Mouse (Mus musculus) left cerebral cortex, postnatal 25 days (tissue): ENCODE measurements around the gene Setd4. TPM values are rescaled to one million over a fixed set of nuclear protein-coding genes. Genes with fewer than 3 reads are reported as not detected.

Experiments
- DNase-seq, 2 experiments: peaks; one replicate each; pipeline ENCODE4 v3.0.0; 2022; ENCODE audit warnings: low spot score in 2 of 2, mixed read lengths in 1 of 2
- intact Hi-C: fragments of 180-260 bp; cut with DNase I; formaldehyde crosslinking; loops from one replicate; pipeline ENCODE4 v1.15.1; 2025
- total RNA-seq, 2 experiments: library from RNA; stranded (reverse); gene quantifications; 2 replicates each; pipeline ENCODE4 v1.2.3; 2021

Setd4 gene
- total RNA-seq, 2 experiments from 2014 or later: 9.5 to 10.9 TPM

DNA sequence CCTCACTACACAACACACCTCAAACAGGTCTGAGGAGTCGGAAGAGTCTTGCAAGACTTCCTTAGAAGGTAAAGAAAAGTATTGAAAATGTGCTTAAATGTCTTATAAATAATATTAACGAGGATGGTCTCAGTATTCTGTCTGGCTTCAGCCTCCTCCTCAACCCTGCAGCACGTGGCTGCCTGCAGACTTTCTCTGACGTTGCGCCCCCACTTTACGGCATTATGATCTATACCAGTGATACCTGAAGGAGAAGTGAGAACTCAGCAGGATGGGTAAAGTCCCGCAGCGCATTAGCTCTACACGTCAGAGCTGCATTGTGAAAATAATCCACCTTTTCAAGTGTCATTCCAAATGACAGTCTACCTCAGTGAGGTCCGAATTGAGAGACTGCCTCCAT is 9.4 kb downstream of the Setd4 start:
- DNase-seq: no peak
- intact Hi-C loops: no loop called here

DNA sequence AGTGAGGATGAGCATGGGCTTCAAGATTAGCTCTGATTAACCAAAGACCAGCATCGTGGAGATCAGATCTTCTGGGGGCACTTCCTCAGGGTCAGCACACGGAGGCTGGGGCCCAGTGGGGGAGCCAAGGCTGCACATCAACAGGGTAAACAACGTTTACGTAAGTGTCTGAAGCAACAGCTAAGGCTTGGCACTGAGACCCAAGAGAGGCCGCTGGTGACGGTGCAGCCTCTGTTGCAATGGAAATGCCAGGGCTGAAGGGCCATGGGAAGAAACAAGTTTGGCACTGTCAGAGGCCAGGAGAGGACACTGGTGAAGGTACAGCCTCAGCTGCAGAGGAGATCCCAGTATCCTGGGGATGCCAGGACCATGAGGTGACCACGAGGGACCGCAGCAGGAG is 10.5 kb downstream of the Setd4 start:
- DNase-seq: no peak
- intact Hi-C loops: no loop called here

DNA sequence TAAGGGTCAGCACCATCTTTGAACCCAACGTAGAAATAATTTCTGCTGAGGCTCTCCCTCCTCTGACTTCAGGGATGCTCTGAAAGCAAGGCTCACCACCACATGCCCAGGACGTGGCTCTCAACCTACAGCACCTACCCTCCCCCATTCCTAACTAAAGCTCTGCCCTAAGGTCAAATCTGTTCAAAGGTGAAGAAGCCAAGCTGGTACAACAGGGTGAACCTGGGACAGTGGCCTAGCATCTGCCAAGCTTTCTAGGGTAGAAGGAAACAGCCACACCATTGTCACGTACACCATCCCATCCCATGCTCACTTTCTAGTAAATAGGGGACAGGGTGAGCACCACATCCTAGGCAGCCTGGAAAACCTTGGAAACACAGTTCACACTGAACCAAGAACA is 11.2 kb downstream of the Setd4 start:
- DNase-seq: no peak
- intact Hi-C loops: no loop called here

DNA sequence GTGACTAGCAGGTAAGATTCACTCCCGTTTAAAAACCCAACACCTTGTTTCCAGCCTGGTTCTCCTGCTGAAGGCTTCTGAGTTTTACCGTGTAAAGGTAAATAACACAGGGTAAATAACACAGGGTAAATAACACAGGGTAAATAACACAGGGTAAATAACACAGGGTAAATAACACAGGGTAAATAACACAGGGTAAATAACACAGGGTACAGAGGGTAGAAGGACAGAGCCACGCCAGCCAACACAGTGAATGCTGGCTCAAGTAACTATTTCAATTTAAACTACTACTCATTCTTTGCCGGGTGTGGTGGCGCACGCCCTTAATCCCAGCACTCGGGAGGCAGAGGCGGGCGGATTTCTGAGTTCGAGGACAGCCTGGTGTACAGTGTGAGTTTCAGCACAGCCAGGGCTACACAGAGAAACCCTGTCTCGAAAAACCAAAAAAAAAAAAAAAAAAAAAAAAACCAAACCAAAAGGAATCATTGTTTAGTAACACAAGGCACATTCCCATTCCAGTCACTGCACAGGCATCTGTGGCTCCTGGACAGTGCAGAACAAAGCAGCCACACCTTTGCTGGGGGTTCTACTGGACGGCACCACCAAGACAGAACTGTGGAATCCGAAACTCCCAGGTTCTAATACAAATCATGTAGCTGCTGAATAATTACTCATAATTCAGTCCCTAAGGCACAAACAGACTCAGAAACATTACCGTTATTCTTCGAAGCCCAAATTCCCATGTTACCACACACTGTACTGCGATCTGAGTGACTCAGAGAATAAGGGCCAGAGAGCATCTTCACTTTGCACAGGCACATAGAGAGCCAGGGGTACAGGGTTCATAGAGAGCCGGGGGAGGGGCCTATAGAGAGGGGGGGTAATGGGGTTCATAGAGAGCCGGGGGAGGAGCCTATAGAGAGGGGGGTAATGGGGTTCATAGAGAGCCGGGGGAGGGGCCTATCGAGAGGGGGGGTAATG is 12.1 kb downstream of the Setd4 start:
- DNase-seq: no peak

DNA sequence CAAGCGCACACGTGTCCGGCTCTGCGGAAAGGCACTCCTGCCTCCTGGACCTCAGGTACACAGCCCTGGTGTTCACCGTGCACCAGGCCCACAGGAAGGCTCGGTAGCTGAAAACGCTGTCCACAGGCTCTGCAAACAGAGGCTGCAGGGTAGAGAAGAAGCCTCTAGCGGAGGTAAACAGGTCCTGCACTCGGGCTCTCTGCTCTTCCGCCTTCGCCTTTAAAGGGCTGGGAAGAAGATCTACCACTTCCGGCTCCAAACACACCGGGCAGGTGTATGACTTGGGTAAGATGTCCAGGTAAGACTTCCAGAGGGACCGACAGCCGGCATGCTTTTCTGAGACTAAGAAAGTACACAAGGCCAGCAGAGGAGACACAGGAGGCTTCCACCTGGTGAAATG is 12.9 kb downstream of the Setd4 start:
- DNase-seq: no peak
- intact Hi-C loops: no loop called here

More for the DNA sequence above, 12.1 kb downstream of the Setd4 start:
- intact Hi-C loops: no loop called here

DNA sequence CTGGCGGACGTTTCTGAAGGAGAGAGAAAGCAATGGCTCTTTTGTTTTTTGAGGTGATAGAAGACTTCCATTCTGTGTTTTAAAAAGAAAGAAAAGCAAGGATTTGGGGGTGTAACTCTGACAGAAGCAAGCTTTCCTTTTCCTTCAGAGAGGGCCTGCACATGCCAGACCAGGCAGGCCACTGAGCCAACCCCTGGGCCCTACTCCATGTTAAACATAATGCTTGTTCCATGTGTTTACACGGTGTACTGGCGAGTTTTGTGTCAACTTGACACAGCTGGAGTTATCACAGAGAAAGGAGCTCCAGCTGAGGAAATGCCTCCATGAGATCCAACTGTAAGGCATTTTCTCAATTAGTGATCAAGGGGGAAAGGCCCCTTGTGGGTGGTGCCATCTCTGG is 15.6 kb downstream of the Setd4 start:
- DNase-seq: no peak
- intact Hi-C loops: no loop called here

DNA sequence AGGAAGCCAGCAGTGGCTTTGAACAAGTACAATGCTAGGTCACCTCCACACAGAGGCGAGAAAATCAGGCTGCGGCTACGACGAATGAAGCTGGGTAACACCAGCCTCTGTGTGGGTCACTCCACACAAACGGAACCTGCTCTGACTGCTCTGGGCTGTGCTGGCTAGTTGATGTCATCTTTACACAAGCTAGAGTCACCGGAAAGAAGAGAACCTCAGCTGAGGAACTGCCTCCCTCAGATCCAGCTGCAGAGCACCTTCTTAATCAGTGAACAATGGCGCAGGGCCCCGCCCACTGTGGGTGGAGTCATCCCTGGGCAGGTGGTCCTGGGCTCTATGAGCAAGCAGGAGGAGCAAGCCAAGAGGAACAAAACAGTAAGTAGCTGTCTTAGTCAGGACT is 17.5 kb downstream of the Setd4 start:
- intact Hi-C loops: no loop called here
- DNase-seq: no peak

DNA sequence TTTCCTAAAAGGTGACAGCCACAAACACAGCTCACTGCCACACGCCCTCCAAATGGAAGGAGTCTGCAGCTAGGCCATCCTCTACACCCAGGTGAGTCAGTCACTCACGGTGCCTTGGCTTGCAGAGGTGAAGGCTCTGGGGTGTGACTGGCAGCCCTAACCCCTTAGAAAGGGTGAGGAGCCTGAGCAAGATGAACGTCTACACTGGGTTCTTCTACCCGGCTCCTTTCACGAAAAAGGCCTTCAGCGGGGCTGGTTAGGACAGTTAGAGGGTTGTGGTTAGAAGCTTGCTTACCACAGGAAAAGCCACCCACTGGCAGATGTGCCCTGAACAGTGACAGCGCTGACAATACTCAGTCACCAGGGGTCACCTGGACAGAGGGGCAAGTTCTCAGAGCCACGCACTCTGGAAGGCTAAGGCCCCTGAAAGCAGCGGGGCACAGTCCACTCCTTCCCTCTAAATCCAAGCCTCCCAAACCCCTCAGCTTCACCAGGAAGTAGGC is 18.1 kb downstream of the Setd4 start:
- intact Hi-C loops: no loop called here
- DNase-seq: no peak

DNA sequence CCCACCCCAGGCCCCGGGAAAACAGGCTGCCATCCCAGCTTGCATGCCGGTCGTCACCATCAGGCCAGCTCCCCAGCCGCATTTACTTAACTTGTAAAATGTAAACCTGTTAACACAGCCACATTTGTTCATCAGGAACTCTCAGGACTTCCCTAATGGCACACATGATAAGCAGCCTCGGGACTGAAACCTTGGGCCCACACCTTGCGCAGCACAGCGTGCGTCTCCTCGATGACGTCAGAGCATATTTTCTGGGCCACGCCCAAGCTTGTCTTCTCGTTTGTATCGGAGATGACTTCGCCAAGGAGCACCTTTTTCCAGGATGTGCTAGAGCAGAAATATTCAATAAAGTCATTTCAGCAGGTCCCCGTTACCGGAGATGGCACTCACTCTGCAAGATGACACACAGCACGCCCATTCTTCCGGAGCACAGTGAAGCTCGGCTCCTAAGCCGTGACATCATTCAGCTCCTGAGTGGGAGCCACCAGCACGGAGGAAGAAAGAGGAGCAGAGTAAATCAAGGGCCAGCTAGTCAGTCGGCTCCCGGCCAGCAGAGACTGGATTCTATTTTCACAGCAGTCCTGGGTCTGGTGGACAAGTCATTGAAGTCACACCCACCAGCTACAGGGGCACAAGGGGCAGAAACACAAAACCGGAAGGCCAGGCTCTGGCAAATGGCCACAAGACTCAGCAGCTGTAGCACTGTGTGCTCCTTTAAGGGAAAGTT is 18.7 kb downstream of the Setd4 start:
- peak in 1 of 2 experiments; percentile 8 for DNase-seq
- intact Hi-C loops: no loop called here

DNA sequence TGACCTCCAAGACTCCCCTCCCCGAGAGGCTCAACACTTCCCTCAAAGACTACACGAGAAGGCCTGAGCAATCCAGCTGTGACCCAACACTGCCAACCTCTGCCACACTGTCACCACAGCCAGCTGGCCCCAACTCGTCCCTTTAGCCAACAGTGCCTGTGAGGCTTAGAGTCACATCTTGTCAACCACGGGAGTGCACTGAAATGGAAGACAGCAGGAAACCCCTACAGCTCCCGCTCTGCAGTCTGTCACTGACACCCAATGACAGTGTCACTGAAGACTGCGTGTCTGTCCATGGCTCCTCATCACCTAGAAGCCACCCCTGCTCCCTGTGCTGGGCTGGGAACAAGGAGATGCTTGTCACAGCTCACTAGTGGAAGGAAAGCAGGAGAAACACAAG is 22.7 kb downstream of the Setd4 start:
- DNase-seq: no peak
- intact Hi-C loops: no loop called here

DNA sequence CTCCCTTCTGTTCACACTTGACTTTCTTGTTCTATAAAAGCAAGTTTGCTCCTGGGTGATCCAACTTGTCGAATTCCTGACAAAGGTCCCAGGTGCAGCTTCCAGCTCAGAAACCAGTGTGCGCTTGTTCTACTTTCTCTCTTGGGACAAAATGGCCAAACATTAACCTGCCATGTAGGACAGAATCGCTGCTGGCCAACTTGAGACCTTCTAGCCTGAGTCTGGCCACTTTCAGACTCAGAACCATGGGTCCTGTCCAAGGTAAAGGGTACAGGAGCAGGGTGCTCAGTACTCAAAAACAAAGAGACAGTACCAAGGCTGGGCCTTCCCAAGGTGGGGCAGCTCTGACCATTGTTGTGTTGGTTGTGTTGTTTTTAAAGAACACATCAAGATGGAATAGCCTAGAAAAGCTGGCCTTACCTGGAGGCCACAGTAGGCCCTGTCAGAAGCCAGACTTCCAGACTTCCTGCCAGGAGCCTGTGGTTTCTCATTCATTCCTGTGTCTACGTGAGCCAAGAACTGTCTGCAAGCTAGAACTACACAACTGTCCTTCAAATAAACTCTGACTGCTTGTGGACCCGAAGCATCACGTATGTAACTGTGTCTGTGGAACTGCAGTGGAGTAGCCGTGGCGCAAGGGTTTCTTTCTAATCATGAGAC is 25.4 kb downstream of the Setd4 start:
- no peak for DNase-seq
- intact Hi-C loops: no loop called here

DNA sequence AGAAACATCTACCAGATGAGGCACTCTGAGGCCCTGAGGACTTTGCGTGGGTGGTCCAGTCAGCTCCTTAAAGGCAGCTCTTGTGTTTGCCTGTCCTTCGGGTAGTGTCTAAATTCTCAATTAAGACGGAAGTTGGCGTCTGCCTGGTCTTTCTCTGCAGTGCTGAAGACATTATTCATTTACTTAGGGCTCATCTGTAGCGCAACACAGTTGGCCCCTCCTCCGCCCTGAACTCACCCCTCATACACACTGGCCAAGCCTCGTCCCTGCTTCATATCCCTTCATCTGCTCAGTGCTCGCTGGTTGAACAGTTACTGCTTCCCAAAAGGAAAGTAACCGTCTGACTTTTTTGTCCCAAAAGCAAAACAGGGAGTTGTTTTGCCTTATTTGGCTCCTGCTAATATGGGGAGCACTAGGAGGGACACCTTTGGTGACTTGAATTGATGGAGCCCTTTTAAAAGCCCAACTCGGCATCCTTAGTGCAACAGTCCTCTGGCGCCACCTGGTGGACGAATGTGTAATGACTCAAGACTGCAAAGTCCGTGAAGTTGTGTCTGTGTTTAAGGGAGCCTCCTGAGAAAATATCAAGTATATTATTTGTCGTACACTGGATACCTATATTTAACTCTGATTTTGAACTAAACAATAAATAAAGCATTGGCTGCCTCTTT is 27.3 kb downstream of the Setd4 start:
- peak; percentile 83 to 86 for DNase-seq
- intact Hi-C loops: no loop called here

DNA sequence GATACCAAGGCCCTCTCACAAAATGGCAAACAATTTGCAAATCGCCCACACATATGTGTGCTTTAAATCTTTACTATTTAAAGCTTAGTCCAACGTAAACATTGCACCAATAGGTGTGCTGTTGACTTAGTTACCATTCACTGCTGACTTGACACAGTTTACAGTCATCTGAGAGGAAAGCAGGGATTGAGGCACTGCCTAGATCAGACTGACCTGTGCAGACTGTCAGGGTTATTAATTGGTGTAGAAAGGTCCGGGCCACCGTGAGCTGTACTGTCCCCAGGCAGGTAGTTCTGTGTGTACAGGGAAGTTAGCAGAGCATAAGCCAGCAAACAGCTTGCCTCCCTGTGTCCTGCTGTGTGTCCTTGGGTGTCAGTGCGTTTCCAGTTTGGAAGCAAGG is 28.3 kb downstream of the Setd4 start:
- DNase-seq: no peak
- intact Hi-C loops: no loop called here

DNA sequence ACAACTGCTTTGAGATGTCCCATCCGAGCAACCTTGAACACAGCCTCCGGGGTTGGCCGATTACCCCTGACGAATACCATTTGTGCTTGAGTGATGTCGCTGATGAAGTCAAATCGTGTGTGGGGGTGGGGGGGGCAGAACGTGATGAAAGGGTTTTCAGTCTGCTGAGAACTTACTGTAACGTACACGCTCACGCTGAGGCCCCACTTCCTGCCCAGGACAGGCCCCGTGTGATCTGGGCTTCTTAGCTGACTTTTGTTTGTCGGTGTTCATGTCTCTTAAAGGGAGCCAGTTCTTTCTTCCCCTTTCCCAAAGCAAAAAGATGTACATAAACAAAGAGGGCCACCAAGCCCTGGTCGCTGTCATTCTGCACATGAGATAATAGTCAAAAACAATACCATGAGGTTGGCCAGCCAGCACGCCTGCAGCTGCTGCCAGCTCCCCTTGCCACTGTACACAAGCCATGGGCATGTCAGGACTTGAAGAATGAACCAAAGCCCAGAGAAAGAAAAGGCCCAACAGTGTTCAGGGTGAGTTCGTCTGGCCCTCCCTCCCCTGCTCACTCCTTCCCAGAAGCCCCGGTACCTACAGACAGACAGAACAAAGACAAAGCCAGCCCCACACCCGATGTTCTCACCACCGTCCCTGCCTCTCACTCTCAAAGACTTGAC is 29.2 kb downstream of the Setd4 start:
- no peak for DNase-seq
- intact Hi-C loops: no loop called here

DNA sequence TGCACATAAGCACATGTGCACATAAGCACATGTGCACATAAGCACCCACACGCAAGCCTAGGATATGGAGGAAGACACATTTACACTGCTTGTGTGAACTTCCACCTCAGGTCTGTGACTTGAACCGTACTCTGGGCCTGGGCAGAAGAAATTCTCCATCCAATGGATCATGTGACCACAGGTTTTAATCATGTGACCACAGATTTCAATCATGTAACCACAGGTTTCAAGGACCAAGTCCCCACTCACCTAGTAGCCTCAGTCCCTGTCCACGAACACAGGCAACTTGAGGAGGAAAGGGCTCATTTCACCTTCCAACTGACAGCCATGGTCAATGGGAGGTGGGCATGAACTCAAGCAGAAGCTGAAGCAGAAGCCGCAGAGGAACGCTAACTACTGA is 30.4 kb downstream of the Setd4 start:
- no peak for DNase-seq
- intact Hi-C loops: no loop called here

DNA sequence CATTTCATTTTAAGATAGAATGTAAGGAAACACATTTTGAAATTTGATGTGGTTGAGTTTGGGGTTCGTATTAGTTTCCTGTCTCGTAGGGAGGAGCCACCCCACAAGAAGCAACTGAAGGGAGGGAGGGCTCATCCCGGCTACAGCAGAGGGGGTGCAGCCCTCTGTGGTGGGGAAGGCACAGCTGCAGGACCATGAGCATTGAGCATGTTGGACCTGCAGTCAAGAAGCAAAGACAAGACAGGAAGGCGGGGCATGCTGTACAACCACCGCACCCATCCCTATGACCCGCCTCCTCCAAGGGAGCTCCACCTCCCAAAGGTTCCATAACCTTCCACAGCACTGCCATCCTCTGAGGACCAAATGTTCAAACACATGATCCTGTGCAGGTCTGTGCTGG is 31.5 kb downstream of the Setd4 start:
- intact Hi-C loops: no loop called here

DNA sequence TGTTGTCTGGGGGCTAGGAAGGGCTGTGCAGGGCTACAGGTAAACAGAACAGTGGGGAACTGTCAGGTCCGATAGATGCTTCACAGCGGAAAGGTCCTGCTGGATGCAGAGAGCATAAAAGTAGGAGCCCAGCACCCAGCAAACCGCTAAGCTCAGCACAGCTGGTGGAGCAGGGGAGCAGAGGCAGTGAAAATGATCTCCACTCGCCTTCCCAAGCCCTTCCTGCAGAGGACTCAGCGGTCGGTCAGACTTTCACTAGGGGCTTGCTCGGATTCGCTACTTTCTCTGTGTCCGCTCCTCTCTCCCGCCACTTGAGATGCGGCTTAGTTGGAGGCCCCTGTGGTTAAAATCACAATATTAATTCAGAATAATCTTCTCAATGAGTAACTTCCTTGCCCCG is 45.4 kb downstream of the Setd4 start:
- intact Hi-C loops: no loop called here
- no peak for DNase-seq

More for the DNA sequence above, 31.5 kb downstream of the Setd4 start:
- no peak for DNase-seq

DNA sequence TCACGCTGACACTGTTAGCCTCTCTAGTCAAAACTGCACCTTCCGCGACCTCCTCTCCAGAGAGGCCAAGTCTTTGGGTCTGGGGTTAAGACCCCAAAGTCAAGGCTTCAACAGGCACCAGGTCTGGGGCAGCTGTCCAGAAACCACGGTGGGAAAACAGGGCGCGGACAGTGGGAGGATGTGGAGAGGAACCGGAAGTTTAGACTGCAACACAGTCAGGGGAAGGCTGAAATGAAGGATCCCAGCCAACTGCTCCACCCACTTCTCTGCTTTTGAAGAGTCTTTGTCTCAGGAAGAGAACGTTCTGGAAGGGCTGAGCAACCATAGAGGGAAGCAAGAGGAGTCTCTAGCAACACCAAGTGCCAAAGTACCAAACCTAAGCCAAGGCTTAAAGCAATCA is 46.2 kb downstream of the Setd4 start:
- DNase-seq: no peak
- intact Hi-C loops: no loop called here
